Mouse (Mus musculus) intestine, postnatal 0 days (tissue): Measurements from ENCODE around the gene Ros1. TPM values are rescaled to one million over a fixed set of nuclear protein-coding genes. Genes with fewer than 3 reads are reported as not detected.

Experiments used
- ATAC-seq: fragments of 200-750 bp; cut with Nextera tagmentation; 2 replicates; pipeline ENCODE4 v1.8.0; 2017; ENCODE audit warnings: mild to moderate bottlenecking, moderate TSS enrichment, moderate library complexity
- H3K27ac ChIP-seq: fragments of 300-500 bp; sonication (generic); 2 replicates; pipeline ENCODE4 v1.5.1; 2014; ENCODE audit warnings: mild to moderate bottlenecking, low read depth, low read length, moderate library complexity
- H3K27me3 ChIP-seq: fragments of 300-500 bp; sonication (generic); replicated peaks from 2 replicates; pipeline ENCODE4 v1.6.1; 2014; ENCODE audit warnings: low read length, mixed read lengths; ENCODE audit not compliant: control insufficient read depth, insufficient read depth
- H3K36me3 ChIP-seq: fragments of 300-500 bp; sonication (generic); 2 replicates; pipeline ENCODE4 v1.6.1; 2014; ENCODE audit warnings: mild to moderate bottlenecking, moderate library complexity; ENCODE audit not compliant: control insufficient read depth, insufficient read depth
- H3K4me1 ChIP-seq: fragments of 300-500 bp; sonication (generic); replicated peaks from 2 replicates; pipeline ENCODE4 v1.6.1; 2014; ENCODE audit warnings: antibody characterized with exemption, low read length, mixed read lengths; ENCODE audit not compliant: control insufficient read depth, insufficient read depth
- H3K4me2 ChIP-seq: fragments of 300-500 bp; sonication (generic); replicated peaks from 2 replicates; pipeline ENCODE4 v1.6.1; 2014; ENCODE audit warnings: low read depth, mild to moderate bottlenecking, moderate library complexity
- H3K4me3 ChIP-seq: fragments of 300-500 bp; sonication (generic); 2 replicates; pipeline ENCODE4 v1.5.1; 2014; ENCODE audit warnings: low read depth, low read length
- H3K9ac ChIP-seq: fragments of 300-500 bp; sonication (generic); 2 replicates; pipeline ENCODE4 v1.6.1; 2014; ENCODE audit warnings: mild to moderate bottlenecking, low read depth, low read length
- H3K9me3 ChIP-seq: fragments of 300-500 bp; sonication (generic); 2 replicates; pipeline ENCODE4 v1.6.1; 2016; ENCODE audit warnings: mixed run types; ENCODE audit not compliant: control insufficient read depth
- CTCF ChIP-seq: sonication (generic); IDR thresholded peaks from 2 replicates; pipeline ENCODE4 v1.5.1; 2016; ENCODE audit warnings: low read depth, mild to moderate bottlenecking, control low read depth, antibody characterized with exemption, moderate library complexity
- WGBS: fragments of 180-500 bp; shearing (Covaris S2); extraction: QIAGEN DNeasy Blood & Tissue Kit; methylation state at CpG from one replicate; pipeline ENCODE4 v1.1.7; 2014; 5-methylcytosine and 5-hydroxymethylcytosine counted together
- microRNA-seq: library from miRNA; unstranded; fragments of <30 nt; microRNA quantifications from one replicate; pipeline ENCODE4, GENCODE M21; 2016
- polyA plus RNA-seq: library from polyadenylated mRNA; unstranded; fragments of >200 nt; fragmentation: Nextera tagmentation; extraction: Ambion mirVana; gene quantifications from 2 replicates; pipeline ENCODE4 v1.2.1, GENCODE M21; 2015

Gene Ros1
- polyA plus RNA-seq, 1 experiment from 2014 or later = 7.8 TPM

DNA sequence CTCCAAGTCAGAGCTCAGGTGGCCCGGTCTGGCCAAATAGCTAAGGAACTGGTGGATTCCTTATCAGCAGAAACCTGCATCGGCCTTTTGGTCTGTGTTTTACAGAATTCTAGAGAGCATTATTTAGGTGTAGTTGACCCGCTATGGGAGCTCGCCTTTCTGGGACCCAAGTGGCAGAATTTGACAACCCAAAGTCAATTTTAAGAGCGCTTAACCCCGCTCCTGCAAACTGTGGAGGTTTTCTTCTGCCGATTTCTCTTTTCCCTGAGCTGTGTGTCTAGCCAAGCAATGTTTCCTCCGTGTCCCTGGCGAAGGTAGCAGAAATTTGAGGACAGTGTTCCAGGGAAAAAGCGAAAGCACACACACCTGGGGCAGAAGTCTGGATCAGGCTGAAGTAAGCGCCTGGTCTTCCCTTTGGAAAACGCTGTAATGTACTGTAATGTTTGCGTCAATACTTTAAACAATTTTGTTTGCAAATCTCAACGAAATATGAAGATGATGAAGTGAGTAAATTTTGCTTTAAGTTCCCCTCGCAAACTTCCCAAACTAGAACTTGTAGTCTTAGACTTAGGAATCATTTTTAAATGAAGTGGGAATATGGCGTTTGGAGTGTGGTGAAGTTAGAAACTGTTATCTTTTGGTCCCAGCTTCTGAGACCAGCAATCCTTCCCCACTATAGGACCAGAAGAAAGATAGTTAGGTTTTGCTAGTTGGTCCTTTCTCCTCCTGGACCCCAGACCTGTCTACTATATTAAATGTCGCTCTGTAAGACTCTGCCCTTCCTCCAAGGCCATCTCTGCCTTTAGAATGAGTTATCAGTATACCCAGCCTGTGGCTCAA, 171.6 kb downstream of the Ros1 start:
- no peak for ATAC-seq
- H3K4me2 ChIP-seq = peak overlapping the region; percentile 79
- 7% methylated on average over 17 of the region's 17 CpGs for WGBS
- H3K36me3 ChIP-seq = no peaks in the 10 kb centered on the region
- H3K9ac ChIP-seq = no peak overlapping the region
- H3K4me1 ChIP-seq = no peaks in the 10 kb centered on the region
- TF ChIP-seq CTCF = no peak
- peaks cover 88% of the 10 kb centered on the region for H3K27me3 ChIP-seq
- no peak overlapping the region for H3K27ac ChIP-seq
- H3K9me3 ChIP-seq = no peaks in the 10 kb centered on the region
- peak overlapping the region; percentile 45 for H3K4me3 ChIP-seq

GRCm38 (mm10) chr10:52022413-52023212, 172.4 kb downstream of the Ros1 start, which contains the start of gene Vgll2:
TSS of gene Vgll2 (plus strand) at chr10:52022502.
- peak within 1 kb of the TSS; percentile 79 for H3K4me2 ChIP-seq
- H3K9ac ChIP-seq = no peak within 1 kb of the TSS
- peak within 1 kb of the TSS; percentile 45 for H3K4me3 ChIP-seq
- TF ChIP-seq CTCF = no peak
- H3K27ac ChIP-seq = no peak within 1 kb of the TSS
- no peaks in the 10 kb centered on the region for H3K9me3 ChIP-seq
- no peak for ATAC-seq
- WGBS = under 1% methylated on average over 53 of the region's 60 CpGs
- peaks cover 80% of the 10 kb centered on the region for H3K27me3 ChIP-seq
- H3K36me3 ChIP-seq = no peaks in the 10 kb centered on the region
- H3K4me1 ChIP-seq = no peaks in the 10 kb centered on the region

- Histone ChIP-seq H3K9me3 (no peaks in the 10 kb centered on the region), H3K36me3 (no peaks in the 10 kb centered on the region), H3K4me1 (no peaks in the 10 kb centered on the region), H3K27ac (no peak overlapping the region), H3K9ac (no peak overlapping the region), H3K27me3 (peaks cover 72% of the 10 kb centered on the region), H3K4me3 (peak overlapping the region; percentile 45), H3K4me2 (peak overlapping the region; percentile 79)
- TF ChIP-seq CTCF = no peak
- ATAC-seq = no peak
- 2% methylated on average over 14 of the region's 15 CpGs for WGBS
Measured at GRCm38 (mm10) chr10:52021736-52022394, 173.2 kb downstream of the Ros1 start.

DNA sequence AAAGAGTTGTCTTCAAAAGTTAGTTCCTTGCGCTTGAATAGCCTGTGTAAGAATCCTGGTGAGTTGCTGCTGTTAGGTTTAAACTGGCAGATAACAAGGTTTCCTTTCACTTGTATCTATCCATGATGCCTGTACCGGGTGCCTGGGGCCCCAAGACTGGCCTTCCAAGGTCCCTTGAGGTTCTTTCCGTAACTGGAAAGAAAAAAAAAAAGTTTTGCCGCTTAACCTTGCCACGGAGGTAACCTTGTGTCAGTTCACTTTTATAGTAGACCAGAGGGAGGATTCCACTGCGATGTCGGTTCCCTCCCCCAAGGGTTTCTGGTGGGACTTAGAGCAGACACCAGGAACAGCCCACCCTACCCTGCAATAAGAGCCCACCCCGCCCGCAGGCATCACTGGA, 173.8 kb downstream of the Ros1 start:
- 4% methylated on average over 9 of the region's 9 CpGs for WGBS
- Histone ChIP-seq H3K9me3 (no peaks in the 10 kb centered on the region), H3K36me3 (no peaks in the 10 kb centered on the region), H3K27ac (no peak overlapping the region), H3K4me3 (no peak overlapping the region), H3K9ac (no peak overlapping the region), H3K4me2 (no peak overlapping the region), H3K27me3 (peaks cover 68% of the 10 kb centered on the region), H3K4me1 (no peaks in the 10 kb centered on the region)
- no peak for TF ChIP-seq CTCF
- ATAC-seq = no peak

- Histone ChIP-seq H3K36me3 (no peaks in the 10 kb centered on the region), H3K4me3 (no peak overlapping the region), H3K27ac (no peak overlapping the region), H3K4me2 (no peak overlapping the region), H3K4me1 (no peaks in the 10 kb centered on the region), H3K27me3 (peaks cover 41% of the 10 kb centered on the region), H3K9ac (no peak overlapping the region), H3K9me3 (no peaks in the 10 kb centered on the region)
- no peak for ATAC-seq
- 76% methylated on average over 1 of the region's 1 CpGs for WGBS
- no peak for TF ChIP-seq CTCF
Measured at GRCm38 (mm10) chr10:52018471-52018870, 176.6 kb downstream of the Ros1 start.

Small RNAs within 50 kb of the gene (microRNA-seq; reads per million reads assigned to microRNA genes)
- not detected for gene Gm24084

Other genes starting within 250 kb of the Ros1 start
- gene Vgll2, start 172.7 kb downstream of the Ros1 start, polyA plus RNA-seq = not detected in 2 replicates
- 36.7 and 37.3 TPM in 2 replicates for gene Dcbld1, start 38.4 kb upstream of the Ros1 start, polyA plus RNA-seq
- gene Gm26741, start 163.5 kb upstream of the Ros1 start, polyA plus RNA-seq = not detected in 2 replicates
- gene Gopc, start 186.9 kb upstream of the Ros1 start, polyA plus RNA-seq = 10.3 and 10.4 TPM in 2 replicates
- 0.18 and 0.80 TPM in 2 replicates for gene Nepn, start 193.7 kb upstream of the Ros1 start, polyA plus RNA-seq
- gene Nus1, start 222.3 kb upstream of the Ros1 start, polyA plus RNA-seq = 24.7 and 26.4 TPM in 2 replicates